Mouse (Mus musculus): ENCODE data around the gene Iqgap2. TPM values are rescaled to one million over a fixed set of nuclear protein-coding genes. Genes with fewer than 3 reads are reported as not detected.

Iqgap2 gene
- total and polyA plus RNA-seq, 3 experiments, result 0.27 to 0.32 TPM; not detected in 1

DNA sequence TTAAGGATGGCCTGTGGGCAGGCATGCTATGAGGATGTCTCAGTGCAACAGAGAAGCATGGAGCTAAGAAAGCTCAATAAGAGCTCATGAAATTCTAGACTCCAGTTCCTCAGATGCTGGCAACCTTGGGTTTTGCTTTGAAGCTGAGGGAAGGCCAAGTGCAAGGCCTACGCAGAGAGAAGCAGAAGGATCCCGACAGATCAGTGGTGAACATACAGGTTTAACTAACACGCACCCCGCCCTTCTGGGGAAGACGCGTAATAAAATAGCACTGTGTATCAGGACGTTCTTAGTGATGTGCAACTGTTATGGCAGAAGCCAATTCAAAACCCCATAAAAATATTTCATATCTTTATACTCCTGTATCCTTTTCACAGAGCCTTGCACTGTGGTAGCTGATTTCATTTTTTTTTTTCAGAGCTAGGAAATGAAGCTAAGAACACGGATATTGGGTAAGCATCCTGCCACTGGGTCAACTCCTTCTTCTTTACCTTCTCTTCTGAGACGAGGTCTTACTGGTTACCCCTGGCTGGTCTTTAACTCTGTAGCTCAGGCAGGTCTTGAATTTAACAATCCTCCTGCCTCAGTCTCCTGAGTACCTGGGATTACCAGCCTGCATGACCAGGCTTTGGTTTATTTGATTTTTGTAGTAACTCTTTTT lies 27.0 kb upstream of the Iqgap2 start:
- peak; percentile 38 for DNase-seq (ENCODE audit: low read depth, low spot score)
- Histone ChIP-seq H3K27me3 (ENCODE audit: control insufficient read depth in 1 of 2, insufficient read depth in 2 of 2, low read length in 2 of 2) (no peaks in the 10 kb centered on the region), H3K9me3 (replicated peaks; ENCODE audit: insufficient read depth, low read length) (no peaks in the 10 kb centered on the region), H3K4me3 (ENCODE audit: control insufficient read depth in 1 of 2, insufficient read depth in 1 of 2, low read depth in 2 of 2, low read length in 2 of 2) (no peak overlapping the region), H3K9ac (ENCODE audit: control insufficient read depth, low read depth, low read length, poor library complexity, severe bottlenecking) (no peak overlapping the region), H3K27ac (ENCODE audit: control insufficient read depth, low read depth, low read length) (no peak overlapping the region), H3K79me2 (ENCODE audit: control insufficient read depth, insufficient read depth, low read length, poor library complexity) (no peaks in the 10 kb centered on the region), H3K4me1 (ENCODE audit: control insufficient read depth in 1 of 2, insufficient read depth in 2 of 2, low read length in 2 of 2) (no peaks in the 10 kb centered on the region), H3K36me3 (ENCODE audit: control insufficient read depth in 1 of 2, insufficient read depth in 2 of 2, low read length in 2 of 2) (peaks cover 0 to 2% of the 10 kb centered on the region in 2 experiments; a peak in 1 of 4 replicates)
- TF ChIP-seq SIN3A (IDR thresholded peaks at IDR 0.05; ENCODE audit: low read length), result no peak

DNA sequence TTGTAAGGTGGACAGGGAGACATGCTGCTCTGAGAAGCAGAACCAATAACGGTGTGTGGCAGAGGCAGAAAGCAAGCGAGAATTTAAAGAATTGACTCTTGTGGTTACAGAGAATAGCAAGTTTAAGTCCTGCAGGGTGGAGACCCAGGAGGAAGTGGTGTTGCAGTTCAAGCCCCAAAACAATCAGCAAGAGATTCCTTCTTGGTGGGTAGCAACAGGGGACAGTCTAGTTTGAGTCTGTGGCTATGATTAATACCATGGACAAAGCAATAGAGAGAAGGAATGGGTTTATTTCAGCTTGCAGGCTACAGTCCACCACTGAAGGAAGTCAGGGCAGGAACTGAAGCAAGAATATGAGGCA lies 21.3 kb upstream of the Iqgap2 start:
- Histone ChIP-seq H3K4me1 (ENCODE audit: control insufficient read depth in 1 of 2, insufficient read depth in 2 of 2, low read length in 2 of 2) (no peaks in the 10 kb centered on the region), H3K9me3 (replicated peaks; ENCODE audit: insufficient read depth, low read length) (no peaks in the 10 kb centered on the region), H3K36me3 (ENCODE audit: control insufficient read depth in 1 of 2, insufficient read depth in 2 of 2, low read length in 2 of 2) (no peaks in the 10 kb centered on the region), H3K4me3 (ENCODE audit: control insufficient read depth in 1 of 2, insufficient read depth in 1 of 2, low read depth in 2 of 2, low read length in 2 of 2) (no peak overlapping the region), H3K79me2 (ENCODE audit: control insufficient read depth, insufficient read depth, low read length, poor library complexity) (no peaks in the 10 kb centered on the region), H3K9ac (ENCODE audit: control insufficient read depth, low read depth, low read length, poor library complexity, severe bottlenecking) (no peak overlapping the region), H3K27me3 (ENCODE audit: control insufficient read depth in 1 of 2, insufficient read depth in 2 of 2, low read length in 2 of 2) (peaks cover 2 to 5% of the 10 kb centered on the region in 2 experiments), H3K27ac (ENCODE audit: control insufficient read depth, low read depth, low read length) (no peak overlapping the region)
- no peak for DNase-seq (ENCODE audit: low read depth, low spot score)
- TF ChIP-seq MYB (IDR thresholded peaks at IDR 0.05; ENCODE audit: low read depth, low read length) (no peak), KAT2A (conservative IDR thresholded peaks at IDR 0.05; ENCODE audit: low read depth, low read length) (no peak), TCF12 (IDR thresholded peaks at IDR 0.05; ENCODE audit: low read depth, low read length) (no peak), POLR2AphosphoS5 (IDR thresholded peaks at IDR 0.05; ENCODE audit: borderline replicate concordance, low read depth, low read length) (no peak), ZC3H11A (IDR thresholded peaks at IDR 0.05; ENCODE audit: low read depth, low read length) (no peak), SIN3A (IDR thresholded peaks at IDR 0.05; ENCODE audit: low read length) (no peak), ELF1 (IDR thresholded peaks at IDR 0.05; ENCODE audit: low read depth, low read length) (no peak), GABPA (IDR thresholded peaks at IDR 0.05; ENCODE audit: low read depth, low read length) (no peak), HCFC1 (IDR thresholded peaks at IDR 0.05; ENCODE audit: low read depth, low read length) (no peak), TAL1 (IDR thresholded peaks at IDR 0.05; ENCODE audit: low read length) (no peak), ETS1 (IDR thresholded peaks at IDR 0.05; ENCODE audit: low read depth, low read length) (no peak), MEF2A (IDR thresholded peaks at IDR 0.05; ENCODE audit: extremely low read depth, insufficient replicate concordance, low read depth, low read length, poor library complexity, severe bottlenecking) (no peak), USF2 (IDR thresholded peaks at IDR 0.05; ENCODE audit: borderline replicate concordance in 1 of 2, insufficient read depth in 1 of 2, low read depth in 1 of 2, low read length in 2 of 2) (no peak), MAZ (IDR thresholded peaks at IDR 0.05; ENCODE audit: low read depth, low read length) (no peak), BHLHE40 (IDR thresholded peaks at IDR 0.05; ENCODE audit: borderline replicate concordance, low read depth, low read length) (no peak), SMC3 (IDR thresholded peaks at IDR 0.05; ENCODE audit: low read depth, low read length) (no peak), POLR2A (IDR thresholded peaks at IDR 0.05; ENCODE audit: control insufficient read depth in 1 of 2, insufficient read depth in 1 of 2, low read depth in 1 of 2, low read length in 2 of 2, poor library complexity in 1 of 2) (no peak), CHD2 (IDR thresholded peaks at IDR 0.05; ENCODE audit: low read length) (no peak), TBP (IDR thresholded peaks at IDR 0.05; ENCODE audit: low read depth, low read length) (no peak)
